Mouse (Mus musculus) CD4-positive, CD25-positive, alpha-beta regulatory T cell, adult 4 months (primary cell): ENCODE data around the gene Olfr1351. TPM values are rescaled to one million over a fixed set of nuclear protein-coding genes. Genes with fewer than 3 reads are reported as not detected.
"Not testable (repeated sequence)": the region's sequence is repeated elsewhere in the genome, so short reads cannot be mapped to it uniquely, and the experiment has no call there.

Source experiments
- ATAC-seq: one replicate; pipeline ENCODE4 v1.8.0; 2017
- polyA plus RNA-seq, 2 experiments: library from polyadenylated mRNA; unstranded; fragments of 100-300 nt; shearing (Covaris generic); gene quantifications; one replicate each; pipeline ENCODE4 v1.2.1; 2017

The Olfr1351 gene
- polyA plus RNA-seq = not detected

- no peak for ATAC-seq
Measured at GRCm38 (mm10) chr10:79012172-79012571, at the start of gene Olfr1351. Gene Olfr1351, plus strand, starts transcription at chr10:79012472.

DNA sequence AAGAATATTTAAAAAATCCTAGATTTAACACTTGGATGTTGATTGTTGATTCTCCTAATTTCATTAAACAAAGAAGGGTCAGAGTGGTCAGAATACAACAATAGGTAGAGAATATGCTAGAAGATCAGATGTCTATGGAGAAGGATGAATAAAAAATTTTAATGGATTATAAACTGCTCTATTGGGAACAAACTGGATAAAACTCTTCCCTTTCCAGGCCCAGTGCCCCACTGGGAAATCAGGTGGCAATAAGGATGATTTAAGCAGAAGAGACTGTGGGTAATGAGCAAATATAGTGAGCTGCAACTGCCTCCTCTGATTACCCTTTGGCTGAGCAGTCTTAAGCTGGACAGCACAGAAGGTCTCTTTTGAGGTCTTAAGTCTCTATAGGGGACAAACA is 49.3 kb upstream of the Olfr1351 start, which contains the start of gene Olfr1353:
Gene Olfr1353 (plus strand): TSS at position 301 of the 400 bp plus-strand sequence.
- ATAC-seq = not testable (repeated sequence)

GRCm38 (mm10) chr10:78980750-78981149 is 31.5 kb upstream of the Olfr1351 start, which contains the start of gene Olfr1352:
Gene Olfr1352, plus strand, starts transcription at chr10:78981050.
- ATAC-seq = no peak

- no peak for ATAC-seq
Measured at GRCm38 (mm10) chr10:79028441-79028840, 16.2 kb downstream of the Olfr1351 start, which contains the start of gene Olfr57. Gene Olfr57, plus strand, starts transcription at chr10:79028741.

- not testable (repeated sequence) for ATAC-seq
Measured at GRCm38 (mm10) chr10:79042457-79042856, 30.2 kb downstream of the Olfr1351 start.

GRCm38 (mm10) chr10:79057370-79057769 is 45.1 kb downstream of the Olfr1351 start:
- ATAC-seq = not testable (repeated sequence)

Other genes starting within 250 kb of the Olfr1351 start
- not detected for gene Slc1a6, start 232.0 kb upstream of the Olfr1351 start, polyA plus RNA-seq
- not detected for gene Olfr1356, start 160.3 kb upstream of the Olfr1351 start, polyA plus RNA-seq
- gene Olfr1355, start 136.9 kb upstream of the Olfr1351 start, polyA plus RNA-seq = not detected
- not detected for gene Olfr1354, start 99.3 kb upstream of the Olfr1351 start, polyA plus RNA-seq
- gene Olfr8, start 61.8 kb upstream of the Olfr1351 start, polyA plus RNA-seq = not detected
- not detected for gene Olfr1353, start 49.2 kb upstream of the Olfr1351 start, polyA plus RNA-seq
- not detected for gene Olfr1352, start 31.4 kb upstream of the Olfr1351 start, polyA plus RNA-seq
- gene Olfr57, start 16.3 kb downstream of the Olfr1351 start, polyA plus RNA-seq = under 1 TPM in 1 of 2 experiments, not detected in 1; 0.42 TPM
- 10 to 100 TPM; 17.9 to 20.3 TPM for gene 2610008E11Rik, start 85.1 kb downstream of the Olfr1351 start, polyA plus RNA-seq
- not detected for gene Vmn2r80, start 136.3 kb downstream of the Olfr1351 start, polyA plus RNA-seq
- under 1 TPM in 1 of 2 experiments, not detected in 1; 0.09 TPM for gene Vmn2r81, start 235.2 kb downstream of the Olfr1351 start, polyA plus RNA-seq